Mouse (Mus musculus) liver, postnatal 0 days (tissue): ENCODE data around the gene Mfge8.

ENCODE experiments used
- CTCF ChIP-seq: sonication (generic); IDR thresholded peaks from 2 replicates; pipeline ENCODE4 v1.5.1; 2016; ENCODE audit warnings: antibody characterized with exemption, low read depth
- EP300 ChIP-seq: IDR thresholded peaks from 2 replicates; pipeline ENCODE4 v1.6.1; 2016; ENCODE audit warnings: antibody characterized with exemption, low read depth, mild to moderate bottlenecking

GRCm38 (mm10) chr7:79173800-79174199 is 24.9 kb upstream of the Mfge8 start:
- TF ChIP-seq CTCF: no peak
- TF ChIP-seq EP300: no peak
